Mouse (Mus musculus) lung, postnatal 0 days (tissue): ENCODE measurements around the gene Rcan2.

Experiments used
- CTCF ChIP-seq: IDR thresholded peaks from 2 replicates; pipeline ENCODE4 v1.5.1; 2016; ENCODE audit warnings: antibody characterized with exemption, mild to moderate bottlenecking
- EP300 ChIP-seq: IDR thresholded peaks from 2 replicates; pipeline ENCODE4 v1.6.1; 2016; ENCODE audit warnings: antibody characterized with exemption, mild to moderate bottlenecking, control low read depth

DNA sequence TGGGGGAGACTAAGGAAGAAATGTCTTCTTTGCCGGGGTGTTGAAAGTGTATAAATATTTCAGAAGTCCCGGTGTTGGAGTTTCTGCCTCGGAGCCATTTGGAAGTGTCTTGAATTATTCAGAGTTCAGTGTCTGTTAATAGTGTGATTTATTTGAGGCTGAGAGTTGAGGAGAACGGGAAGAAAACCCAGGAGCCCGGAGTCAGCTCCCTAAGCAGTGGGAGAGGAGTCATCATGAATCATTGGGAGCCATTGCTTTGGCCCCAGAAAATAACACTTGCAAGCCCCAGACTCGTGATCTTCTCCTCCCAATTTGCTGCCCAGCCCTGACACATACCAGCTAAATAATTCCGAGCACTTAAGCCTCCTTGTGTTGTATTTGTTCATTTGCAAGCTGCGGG lies 115.0 kb downstream of the Rcan2 start:
- TF ChIP-seq CTCF (no peak), EP300 (no peak)
